Mouse (Mus musculus): ENCODE data around the gene Dnaaf5. TPM values are rescaled to one million over a fixed set of nuclear protein-coding genes. Genes with fewer than 3 reads are reported as not detected.

Dnaaf5 gene
- polyA plus RNA-seq, 1 experiment = 22.6 TPM

- Histone ChIP-seq H3K4me1 (ENCODE audit: control insufficient read depth, insufficient read depth, low read length) (no peaks in the 10 kb centered on the region), H3K9me3 (replicated peaks; ENCODE audit: control insufficient read depth, insufficient read depth, low read length, poor library complexity, severe bottlenecking) (no peaks in the 10 kb centered on the region), H3K36me3 (ENCODE audit: control insufficient read depth, insufficient read depth, low read length, poor library complexity, severe bottlenecking) (peaks cover 15% of the 10 kb centered on the region), H3K27ac (ENCODE audit: insufficient read depth, low read length) (no peak overlapping the region), H3K9ac (ENCODE audit: low read depth, poor library complexity, severe bottlenecking) (no peak overlapping the region), H3K4me3 (ENCODE audit: low read depth, low read length) (no peak overlapping the region), H3K27me3 (ENCODE audit: control insufficient read depth, insufficient read depth, low read length, poor library complexity, severe bottlenecking) (no peaks in the 10 kb centered on the region)
- TF ChIP-seq EP300 (IDR thresholded peaks at IDR 0.05; ENCODE audit: insufficient read depth, low read depth, low read length) (no peak), POLR2A (IDR thresholded peaks at IDR 0.05; ENCODE audit: insufficient read depth, low read length) (no peak), CTCF (IDR thresholded peaks at IDR 0.05; ENCODE audit: low read depth, low read length) (no peak)
Observed at GRCm38 (mm10) chr5:139174556-139175547, 24.8 kb downstream of the Dnaaf5 start.

- no peaks in the 10 kb centered on the region for H3K4me1 ChIP-seq (ENCODE audit: control insufficient read depth, insufficient read depth, low read length)
- H3K36me3 ChIP-seq (ENCODE audit: control insufficient read depth, insufficient read depth, low read length, poor library complexity, severe bottlenecking) = peaks cover 10% of the 10 kb centered on the region
- no peaks in the 10 kb centered on the region for H3K27me3 ChIP-seq (ENCODE audit: control insufficient read depth, insufficient read depth, low read length, poor library complexity, severe bottlenecking)
- H3K4me3 ChIP-seq (ENCODE audit: low read depth, low read length) = no peak overlapping the region
- no peaks in the 10 kb centered on the region for H3K9me3 ChIP-seq (replicated peaks; ENCODE audit: control insufficient read depth, insufficient read depth, low read length, poor library complexity, severe bottlenecking)
- H3K27ac ChIP-seq (ENCODE audit: insufficient read depth, low read length) = no peak overlapping the region
- TF ChIP-seq CTCF (IDR thresholded peaks at IDR 0.05; ENCODE audit: low read depth, low read length) = peak; percentile 98
- no peak for TF ChIP-seq POLR2A (IDR thresholded peaks at IDR 0.05; ENCODE audit: insufficient read depth, low read length)
- TF ChIP-seq EP300 (IDR thresholded peaks at IDR 0.05; ENCODE audit: insufficient read depth, low read depth, low read length) = 0 out of 2 replicates have a peak, but pooled peaks have one; percentile 15
- no peak overlapping the region for H3K9ac ChIP-seq (ENCODE audit: low read depth, poor library complexity, severe bottlenecking)
Observed at GRCm38 (mm10) chr5:139178895-139179631, 29.0 kb downstream of the Dnaaf5 start.

GRCm38 (mm10) chr5:139183131-139183530 is 33.1 kb downstream of the Dnaaf5 start:
- Histone ChIP-seq H3K36me3 (ENCODE audit: control insufficient read depth, insufficient read depth, low read length, poor library complexity, severe bottlenecking) (peaks cover 9% of the 10 kb centered on the region), H3K27ac (ENCODE audit: insufficient read depth, low read length) (no peak overlapping the region), H3K4me1 (ENCODE audit: control insufficient read depth, insufficient read depth, low read length) (no peaks in the 10 kb centered on the region)

GRCm38 (mm10) chr5:139183601-139184000 is 33.6 kb downstream of the Dnaaf5 start:
- TF ChIP-seq CTCF (IDR thresholded peaks at IDR 0.05; ENCODE audit: low read depth, low read length) (no peak), EP300 (IDR thresholded peaks at IDR 0.05; ENCODE audit: insufficient read depth, low read depth, low read length) (no peak), POLR2A (IDR thresholded peaks at IDR 0.05; ENCODE audit: insufficient read depth, low read length) (no peak)
- Histone ChIP-seq H3K4me1 (ENCODE audit: control insufficient read depth, insufficient read depth, low read length) (no peaks in the 10 kb centered on the region), H3K4me3 (ENCODE audit: low read depth, low read length) (no peak overlapping the region), H3K27ac (ENCODE audit: insufficient read depth, low read length) (no peak overlapping the region), H3K9ac (ENCODE audit: low read depth, poor library complexity, severe bottlenecking) (no peak overlapping the region), H3K36me3 (ENCODE audit: control insufficient read depth, insufficient read depth, low read length, poor library complexity, severe bottlenecking) (peaks cover 9% of the 10 kb centered on the region), H3K27me3 (ENCODE audit: control insufficient read depth, insufficient read depth, low read length, poor library complexity, severe bottlenecking) (no peaks in the 10 kb centered on the region), H3K9me3 (replicated peaks; ENCODE audit: control insufficient read depth, insufficient read depth, low read length, poor library complexity, severe bottlenecking) (no peaks in the 10 kb centered on the region)

More at GRCm38 (mm10) chr5:139183131-139183530, 33.1 kb downstream of the Dnaaf5 start:
- Histone ChIP-seq H3K9me3 (replicated peaks; ENCODE audit: control insufficient read depth, insufficient read depth, low read length, poor library complexity, severe bottlenecking) (no peaks in the 10 kb centered on the region), H3K9ac (ENCODE audit: low read depth, poor library complexity, severe bottlenecking) (no peak overlapping the region), H3K27me3 (ENCODE audit: control insufficient read depth, insufficient read depth, low read length, poor library complexity, severe bottlenecking) (no peaks in the 10 kb centered on the region), H3K4me3 (ENCODE audit: low read depth, low read length) (no peak overlapping the region)
- no peak for TF ChIP-seq CTCF (IDR thresholded peaks at IDR 0.05; ENCODE audit: low read depth, low read length)
- TF ChIP-seq EP300 (IDR thresholded peaks at IDR 0.05; ENCODE audit: insufficient read depth, low read depth, low read length) = no peak
- no peak for TF ChIP-seq POLR2A (IDR thresholded peaks at IDR 0.05; ENCODE audit: insufficient read depth, low read length)

- H3K4me3 ChIP-seq (ENCODE audit: low read depth, low read length) = no peak overlapping the region
- peaks cover 9% of the 10 kb centered on the region for H3K36me3 ChIP-seq (ENCODE audit: control insufficient read depth, insufficient read depth, low read length, poor library complexity, severe bottlenecking)
- no peak overlapping the region for H3K27ac ChIP-seq (ENCODE audit: insufficient read depth, low read length)
- no peak overlapping the region for H3K9ac ChIP-seq (ENCODE audit: low read depth, poor library complexity, severe bottlenecking)
- no peaks in the 10 kb centered on the region for H3K9me3 ChIP-seq (replicated peaks; ENCODE audit: control insufficient read depth, insufficient read depth, low read length, poor library complexity, severe bottlenecking)
- TF ChIP-seq EP300 (IDR thresholded peaks at IDR 0.05; ENCODE audit: insufficient read depth, low read depth, low read length) (no peak), POLR2A (IDR thresholded peaks at IDR 0.05; ENCODE audit: insufficient read depth, low read length) (no peak), CTCF (IDR thresholded peaks at IDR 0.05; ENCODE audit: low read depth, low read length) (no peak)
- no peaks in the 10 kb centered on the region for H3K4me1 ChIP-seq (ENCODE audit: control insufficient read depth, insufficient read depth, low read length)
- no peaks in the 10 kb centered on the region for H3K27me3 ChIP-seq (ENCODE audit: control insufficient read depth, insufficient read depth, low read length, poor library complexity, severe bottlenecking)
Observed at GRCm38 (mm10) chr5:139184897-139185296, 34.9 kb downstream of the Dnaaf5 start.

Measured in ES-Bruce4 (cell line).